Mouse (Mus musculus) liver, embryonic 15.5 days (tissue): ENCODE results near the gene Scamp3. TPM values are rescaled to one million over a fixed set of nuclear protein-coding genes. Genes with fewer than 3 reads are reported as not detected.

ENCODE experiments used
- ATAC-seq: fragments of 200-750 bp; cut with Nextera tagmentation; 2 replicates; pipeline ENCODE4 v1.8.0; 2017; ENCODE audit warnings: moderate number of reproducible peaks, mild to moderate bottlenecking, moderate library complexity; ENCODE audit not compliant: insufficient read depth
- H3K27ac ChIP-seq: fragments of 300-500 bp; sonication (generic); replicated peaks from 2 replicates; pipeline ENCODE4 v1.5.1; 2015; ENCODE audit warnings: mild to moderate bottlenecking, inconsistent platforms
- H3K27me3 ChIP-seq: fragments of 300-500 bp; sonication (generic); 2 replicates; pipeline ENCODE4 v1.6.1; 2015; ENCODE audit warnings: mild to moderate bottlenecking, inconsistent platforms
- H3K36me3 ChIP-seq: fragments of 300-500 bp; sonication (generic); replicated peaks from 2 replicates; pipeline ENCODE4 v1.6.1; 2015; ENCODE audit warnings: moderate library complexity, mild to moderate bottlenecking, inconsistent platforms
- H3K4me1 ChIP-seq: fragments of 300-500 bp; sonication (generic); replicated peaks from 2 replicates; pipeline ENCODE4 v1.6.1; 2015; ENCODE audit warnings: inconsistent platforms
- H3K4me2 ChIP-seq: fragments of 300-500 bp; sonication (generic); 2 replicates; pipeline ENCODE4 v1.6.1; 2015; ENCODE audit warnings: moderate library complexity, mild to moderate bottlenecking, inconsistent platforms
- H3K4me3 ChIP-seq: fragments of 300-500 bp; sonication (generic); replicated peaks from 2 replicates; pipeline ENCODE4 v1.5.1; 2015; ENCODE audit warnings: mild to moderate bottlenecking, inconsistent platforms
- H3K9ac ChIP-seq: fragments of 300-500 bp; sonication (generic); 2 replicates; pipeline ENCODE4 v1.6.1; 2015; ENCODE audit warnings: moderate library complexity, mild to moderate bottlenecking, inconsistent platforms
- H3K9me3 ChIP-seq: fragments of 300-500 bp; sonication (generic); replicated peaks from 2 replicates; pipeline ENCODE4 v1.6.1; 2016; ENCODE audit warnings: inconsistent platforms
- WGBS: fragments of 180-500 bp; shearing (Covaris S2); methylation state at CpG from one replicate; pipeline ENCODE4 v1.1.7; 2015; ENCODE audit warnings: mixed read lengths; ENCODE audit not compliant: insufficient replicate concordance; 5-methylcytosine and 5-hydroxymethylcytosine counted together
- polyA plus RNA-seq: library from polyadenylated mRNA; unstranded; fragments of >200 nt; fragmentation: Nextera tagmentation; extraction: Ambion mirVana; gene quantifications from 2 replicates; pipeline ENCODE4 v1.2.1, GENCODE M21; 2015

The Scamp3 gene
- polyA plus RNA-seq, 1 experiment from 2014 or later: 53.0 TPM

GRCm38 (mm10) chr3:89163123-89163522, 14.2 kb upstream of the Scamp3 start:
- no peak overlapping the region for H3K4me3 ChIP-seq
- H3K4me1 ChIP-seq: peaks cover 48% of the 10 kb centered on the region
- H3K27me3 ChIP-seq: peaks cover 19% of the 10 kb centered on the region
- ATAC-seq: no peak
- no peak overlapping the region for H3K4me2 ChIP-seq
- H3K9me3 ChIP-seq: no peaks in the 10 kb centered on the region
- 60% methylated on average over 1 of the region's 1 CpGs for WGBS
- no peak overlapping the region for H3K27ac ChIP-seq
- no peak overlapping the region for H3K9ac ChIP-seq
- peaks cover 13% of the 10 kb centered on the region for H3K36me3 ChIP-seq

GRCm38 (mm10) chr3:89163643-89164245, 13.5 kb upstream of the Scamp3 start:
- H3K4me1 ChIP-seq: peaks cover 48% of the 10 kb centered on the region
- peak overlapping the region; percentile 77 for H3K4me2 ChIP-seq
- no peaks in the 10 kb centered on the region for H3K9me3 ChIP-seq
- 49% methylated on average over 5 of the region's 5 CpGs for WGBS
- peaks cover 20% of the 10 kb centered on the region for H3K36me3 ChIP-seq
- H3K9ac ChIP-seq: peak overlapping the region; percentile 85
- peaks cover 13% of the 10 kb centered on the region for H3K27me3 ChIP-seq
- no peak for ATAC-seq
- H3K4me3 ChIP-seq: peak overlapping the region; percentile 71
- H3K27ac ChIP-seq: peak overlapping the region; percentile 89

- Histone ChIP-seq H3K9me3 (no peaks in the 10 kb centered on the region), H3K36me3 (peaks cover 29% of the 10 kb centered on the region), H3K4me2 (peak within 1 kb of the TSS; percentile 77), H3K4me3 (peak within 1 kb of the TSS; percentile 71), H3K4me1 (peaks cover 39% of the 10 kb centered on the region), H3K9ac (peak within 1 kb of the TSS; percentile 85), H3K27me3 (peaks cover 4% of the 10 kb centered on the region), H3K27ac (peak within 1 kb of the TSS; percentile 89)
- WGBS: under 1% methylated on average over 78 of the region's 79 CpGs
- peak; percentile 98 for ATAC-seq
Observed at GRCm38 (mm10) chr3:89164506-89165267, 12.6 kb upstream of the Scamp3 start, which contains the start of gene Clk2. Gene Clk2, plus strand, starts transcription at chr3:89164795.

GRCm38 (mm10) chr3:89165268-89165870, 11.9 kb upstream of the Scamp3 start:
- no peaks in the 10 kb centered on the region for H3K9me3 ChIP-seq
- peak overlapping the region; percentile 71 for H3K4me3 ChIP-seq
- no peaks in the 10 kb centered on the region for H3K27me3 ChIP-seq
- peaks cover 36% of the 10 kb centered on the region for H3K36me3 ChIP-seq
- WGBS: 15% methylated on average over 12 of the region's 12 CpGs
- no peak; the same call in 1 of the 2 replicates for ATAC-seq
- peak overlapping the region; percentile 77 for H3K4me2 ChIP-seq
- peak overlapping the region; percentile 85 for H3K9ac ChIP-seq
- peak overlapping the region; percentile 89 for H3K27ac ChIP-seq
- H3K4me1 ChIP-seq: peaks cover 32% of the 10 kb centered on the region

- no peak overlapping the region for H3K4me3 ChIP-seq
- H3K9me3 ChIP-seq: no peaks in the 10 kb centered on the region
- H3K9ac ChIP-seq: no peak overlapping the region
- no peak for ATAC-seq
- peaks cover 50% of the 10 kb centered on the region for H3K36me3 ChIP-seq
- no peaks in the 10 kb centered on the region for H3K27me3 ChIP-seq
- 89% methylated on average over 19 of the region's 19 CpGs for WGBS
- no peak overlapping the region for H3K4me2 ChIP-seq
- peaks cover 30% of the 10 kb centered on the region for H3K4me1 ChIP-seq
- H3K27ac ChIP-seq: no peak overlapping the region
Observed at GRCm38 (mm10) chr3:89166945-89167344, 10.3 kb upstream of the Scamp3 start.

GRCm38 (mm10) chr3:89174844-89175243, 2.4 kb upstream of the Scamp3 start:
- no peaks in the 10 kb centered on the region for H3K9me3 ChIP-seq
- no peak for ATAC-seq
- H3K27ac ChIP-seq: no peak overlapping the region
- peaks cover 32% of the 10 kb centered on the region for H3K4me1 ChIP-seq
- no peak overlapping the region for H3K9ac ChIP-seq
- H3K27me3 ChIP-seq: no peaks in the 10 kb centered on the region
- no peak overlapping the region for H3K4me3 ChIP-seq
- H3K4me2 ChIP-seq: no peak overlapping the region
- 87% methylated on average over 11 of the region's 11 CpGs for WGBS
- H3K36me3 ChIP-seq: peaks cover 81% of the 10 kb centered on the region

GRCm38 (mm10) chr3:89175544-89175943, 1.7 kb upstream of the Scamp3 start:
- peaks cover 81% of the 10 kb centered on the region for H3K36me3 ChIP-seq
- H3K4me2 ChIP-seq: no peak overlapping the region

GRCm38 (mm10) chr3:89176421-89176820, 852 bp upstream of the Scamp3 start:
- Histone ChIP-seq H3K27me3 (no peaks in the 10 kb centered on the region), H3K27ac (peak overlapping the region; percentile 24; the same call in 1 of the 2 replicates), H3K9ac (no peak overlapping the region), H3K4me3 (no peak overlapping the region; the same call in 1 of the 2 replicates), H3K4me1 (peaks cover 32% of the 10 kb centered on the region), H3K36me3 (peaks cover 81% of the 10 kb centered on the region), H3K4me2 (peak overlapping the region; percentile 92; the same call in 1 of the 2 replicates), H3K9me3 (no peaks in the 10 kb centered on the region)
- no peak for ATAC-seq
- 82% methylated on average over 7 of the region's 7 CpGs for WGBS

More at GRCm38 (mm10) chr3:89175544-89175943, 1.7 kb upstream of the Scamp3 start:
- Histone ChIP-seq H3K4me3 (no peak overlapping the region), H3K4me1 (peaks cover 32% of the 10 kb centered on the region), H3K9me3 (no peaks in the 10 kb centered on the region), H3K9ac (no peak overlapping the region), H3K27ac (no peak overlapping the region), H3K27me3 (no peaks in the 10 kb centered on the region)
- WGBS: 86% methylated on average over 10 of the region's 10 CpGs
- no peak for ATAC-seq

- peak overlapping the region; percentile 86 for H3K4me3 ChIP-seq
- H3K27ac ChIP-seq: peak overlapping the region; percentile 78
- H3K9ac ChIP-seq: peak overlapping the region; percentile 81
- ATAC-seq: no peak
- WGBS: 3% methylated on average over 6 of the region's 6 CpGs
- no peaks in the 10 kb centered on the region for H3K27me3 ChIP-seq
- H3K4me2 ChIP-seq: peak overlapping the region; percentile 92
- peaks cover 79% of the 10 kb centered on the region for H3K36me3 ChIP-seq
- H3K4me1 ChIP-seq: peaks cover 46% of the 10 kb centered on the region
- H3K9me3 ChIP-seq: no peaks in the 10 kb centered on the region
Observed at GRCm38 (mm10) chr3:89178107-89178385, 773 bp downstream of the Scamp3 start.

GRCm38 (mm10) chr3:89179056-89179455, 1.8 kb downstream of the Scamp3 start:
- Histone ChIP-seq H3K36me3 (peaks cover 69% of the 10 kb centered on the region), H3K4me1 (peaks cover 56% of the 10 kb centered on the region), H3K27ac (no peak overlapping the region), H3K9me3 (no peaks in the 10 kb centered on the region), H3K4me3 (no peak overlapping the region), H3K27me3 (no peaks in the 10 kb centered on the region), H3K4me2 (peak overlapping the region; percentile 92), H3K9ac (no peak overlapping the region)
- no peak for ATAC-seq
- WGBS: 77% methylated on average over 11 of the region's 11 CpGs
